Mouse (Mus musculus): ENCODE measurements at regions not wholly inside any gene's neighbourhood (a gene's known extent, or its start where the extent isn't known, plus 50 kb on each side); places are given as distances from the start of the nearest gene placed in this dataset.

DNA sequence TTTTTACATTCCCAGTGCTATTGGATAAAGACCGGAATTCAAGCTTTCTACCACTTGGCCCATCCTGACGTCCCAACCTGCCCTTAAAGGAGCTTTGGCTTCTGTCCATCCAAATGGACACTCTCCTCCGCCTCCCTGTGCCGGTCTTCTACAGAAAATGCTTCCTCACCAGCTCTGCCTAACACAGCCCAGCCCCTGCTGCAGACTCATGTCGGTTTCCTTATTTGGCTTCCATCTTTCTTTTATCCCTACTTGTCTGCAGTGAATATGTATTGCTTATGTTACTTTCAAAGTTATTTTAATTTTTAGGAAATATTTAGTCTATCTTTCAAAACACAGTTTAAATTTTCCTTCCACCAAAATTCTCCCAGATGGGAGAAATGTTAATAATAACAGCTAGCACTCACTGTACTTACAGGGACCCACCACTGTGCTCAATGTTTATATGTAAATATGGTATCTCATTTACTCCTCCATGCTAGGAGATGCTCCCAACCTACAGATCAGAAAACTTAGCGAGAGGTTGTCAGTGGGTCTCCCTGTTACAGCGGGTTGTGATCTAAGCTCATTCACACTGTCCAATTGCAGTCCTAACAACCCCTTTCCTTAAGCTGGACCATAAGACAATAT is 118.6 kb downstream of the Sptssa start:
- no peak for ATAC-seq (ENCODE audit: insufficient number of reproducible peaks, insufficient read depth, low FRiP score, low TSS enrichment)
- Histone ChIP-seq H3K9ac (no peak overlapping the region), H3K27me3 (no peaks in the 10 kb centered on the region), H3K4me2 (replicated peaks) (no peak overlapping the region), H3K4me1 (peaks cover 7% of the 10 kb centered on the region), H3K36me3 (no peaks in the 10 kb centered on the region), H3K27ac (no peak overlapping the region), H3K9me3 (no peaks in the 10 kb centered on the region), H3K4me3 (no peak overlapping the region)
- WGBS = 83% methylated on average over 7 of the region's 7 CpGs

- Histone ChIP-seq H3K27ac (no peak overlapping the region), H3K36me3 (no peaks in the 10 kb centered on the region), H3K9ac (no peak overlapping the region), H3K9me3 (no peaks in the 10 kb centered on the region), H3K4me2 (replicated peaks) (no peak overlapping the region), H3K27me3 (no peaks in the 10 kb centered on the region), H3K4me3 (no peak overlapping the region), H3K4me1 (peaks cover 7% of the 10 kb centered on the region)
- WGBS = 75% methylated on average over 7 of the region's 7 CpGs
- no peak for ATAC-seq (ENCODE audit: insufficient number of reproducible peaks, insufficient read depth, low FRiP score, low TSS enrichment)
These were observed 119.4 kb downstream of the Sptssa start for GRCm38 (mm10) chr12:54537022-54537421.

DNA sequence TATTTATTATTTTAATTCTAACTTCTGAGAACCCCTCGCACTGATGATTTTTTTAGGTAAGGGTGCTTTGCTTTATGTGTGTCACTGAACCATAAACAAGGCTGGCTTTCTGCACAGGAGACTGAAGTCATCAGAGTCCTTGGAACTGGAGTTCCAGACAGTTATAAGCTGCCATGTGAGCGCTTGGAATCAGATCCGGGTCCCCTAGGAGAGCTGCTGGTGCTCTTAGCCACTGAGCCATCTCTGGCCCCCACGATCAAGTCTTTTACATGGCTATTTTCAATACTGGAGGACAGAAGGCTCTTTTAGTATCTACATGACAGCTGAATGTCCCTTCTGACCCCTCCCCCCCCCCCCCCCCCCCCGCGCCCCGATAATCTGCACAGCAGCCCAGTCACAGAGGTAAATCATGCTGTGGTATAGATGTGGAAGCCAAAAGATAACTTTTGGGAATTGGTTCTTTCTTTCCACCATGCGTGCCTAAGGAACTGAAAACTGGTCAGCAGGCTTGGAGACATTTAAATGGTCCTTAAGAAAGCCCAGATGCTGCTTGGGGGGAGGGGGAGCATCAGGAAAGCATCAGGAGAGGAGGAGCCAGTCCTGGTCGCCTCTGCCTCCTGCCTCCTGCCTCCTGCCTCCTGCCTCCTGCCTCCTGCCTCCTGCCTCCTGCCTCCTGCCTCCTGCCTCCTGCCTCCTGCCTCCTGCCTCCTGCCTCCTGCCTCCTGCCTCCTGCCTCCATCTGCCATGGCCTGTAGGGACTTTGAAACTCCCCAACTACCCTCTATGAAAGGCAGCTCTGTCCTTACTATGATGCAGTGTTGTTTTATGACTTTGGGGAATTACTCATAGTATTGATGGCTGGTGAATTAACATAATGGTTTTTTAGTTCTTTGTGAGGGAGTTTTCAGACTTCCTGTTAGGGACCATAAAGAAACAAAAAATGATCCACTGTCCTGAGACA is 120.5 kb downstream of the Sptssa start:
- WGBS = 44% methylated on average over 9 of the region's 9 CpGs
- H3K9ac ChIP-seq = no peak overlapping the region
- no peak overlapping the region for H3K4me2 ChIP-seq (replicated peaks)
- H3K4me3 ChIP-seq = no peak overlapping the region
- peaks cover 7% of the 10 kb centered on the region for H3K4me1 ChIP-seq
- ATAC-seq (ENCODE audit: insufficient number of reproducible peaks, insufficient read depth, low FRiP score, low TSS enrichment) = no peak
- no peaks in the 10 kb centered on the region for H3K9me3 ChIP-seq
- H3K27ac ChIP-seq = no peak overlapping the region
- no peaks in the 10 kb centered on the region for H3K36me3 ChIP-seq
- no peaks in the 10 kb centered on the region for H3K27me3 ChIP-seq

GRCm38 (mm10) chr12:54534910-54535309 is 121.5 kb downstream of the Sptssa start:
- H3K4me1 ChIP-seq = peaks cover 7% of the 10 kb centered on the region
- no peaks in the 10 kb centered on the region for H3K9me3 ChIP-seq
- no peak overlapping the region for H3K9ac ChIP-seq
- no peak overlapping the region for H3K4me2 ChIP-seq (replicated peaks)
- no peak overlapping the region for H3K4me3 ChIP-seq
- H3K36me3 ChIP-seq = no peaks in the 10 kb centered on the region
- no peak for ATAC-seq (ENCODE audit: insufficient number of reproducible peaks, insufficient read depth, low FRiP score, low TSS enrichment)
- H3K27ac ChIP-seq = no peak overlapping the region
- no peaks in the 10 kb centered on the region for H3K27me3 ChIP-seq
- 46% methylated on average over 7 of the region's 7 CpGs for WGBS

DNA sequence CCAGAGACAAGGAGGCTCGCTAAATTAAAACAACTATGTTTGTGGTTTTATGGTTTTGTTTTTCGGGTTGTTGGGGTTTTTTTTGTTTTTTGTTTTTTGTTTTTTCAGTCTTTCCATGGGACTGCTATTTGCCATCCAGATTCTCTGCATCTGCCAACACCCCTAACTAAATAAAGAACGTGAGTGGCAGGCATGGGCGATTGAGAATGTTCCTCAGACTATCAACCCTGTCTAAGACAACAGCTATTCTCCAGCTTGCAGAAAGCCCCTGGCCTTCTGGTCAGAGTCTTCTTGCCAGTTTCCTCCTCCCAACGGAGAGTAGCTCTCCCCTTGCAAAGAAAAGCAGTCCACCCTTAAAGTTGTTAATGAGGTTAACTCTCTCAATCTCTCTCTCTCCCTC is 123.2 kb downstream of the Sptssa start:
- peaks cover 7% of the 10 kb centered on the region for H3K4me1 ChIP-seq
- no peaks in the 10 kb centered on the region for H3K9me3 ChIP-seq
- H3K27me3 ChIP-seq = no peaks in the 10 kb centered on the region
- WGBS = 51% methylated on average over 5 of the region's 5 CpGs
- H3K9ac ChIP-seq = no peak overlapping the region
- no peak overlapping the region for H3K4me2 ChIP-seq (replicated peaks)
- H3K36me3 ChIP-seq = no peaks in the 10 kb centered on the region
- H3K4me3 ChIP-seq = no peak overlapping the region
- no peak for ATAC-seq (ENCODE audit: insufficient number of reproducible peaks, insufficient read depth, low FRiP score, low TSS enrichment)
- no peak overlapping the region for H3K27ac ChIP-seq

DNA sequence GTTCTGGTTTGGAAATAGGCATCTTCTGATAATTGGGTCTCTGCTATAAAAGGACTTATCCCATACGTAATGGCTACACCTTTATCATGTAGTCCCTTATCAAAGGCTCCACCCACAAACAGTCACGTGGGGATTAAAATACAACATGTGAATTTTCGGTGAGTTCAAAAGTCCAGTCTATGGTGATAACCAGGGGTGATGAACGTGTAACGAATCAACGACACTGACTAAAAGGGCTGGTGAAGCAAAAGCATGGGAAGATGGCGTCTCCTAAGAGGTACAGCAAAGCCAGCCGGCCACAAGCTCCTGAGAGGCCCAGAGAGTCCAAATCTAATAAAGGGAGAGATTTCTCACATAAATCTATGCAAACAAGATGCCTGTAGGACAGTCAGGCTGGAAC is 124.3 kb downstream of the Sptssa start:
- no peak overlapping the region for H3K27ac ChIP-seq
- no peak for ATAC-seq (ENCODE audit: insufficient number of reproducible peaks, insufficient read depth, low FRiP score, low TSS enrichment)
- 86% methylated on average over 8 of the region's 8 CpGs for WGBS
- no peaks in the 10 kb centered on the region for H3K27me3 ChIP-seq
- H3K4me3 ChIP-seq = no peak overlapping the region
- H3K9ac ChIP-seq = no peak overlapping the region
- H3K9me3 ChIP-seq = no peaks in the 10 kb centered on the region
- H3K36me3 ChIP-seq = no peaks in the 10 kb centered on the region
- H3K4me1 ChIP-seq = peaks cover 7% of the 10 kb centered on the region
- no peak overlapping the region for H3K4me2 ChIP-seq (replicated peaks)

DNA sequence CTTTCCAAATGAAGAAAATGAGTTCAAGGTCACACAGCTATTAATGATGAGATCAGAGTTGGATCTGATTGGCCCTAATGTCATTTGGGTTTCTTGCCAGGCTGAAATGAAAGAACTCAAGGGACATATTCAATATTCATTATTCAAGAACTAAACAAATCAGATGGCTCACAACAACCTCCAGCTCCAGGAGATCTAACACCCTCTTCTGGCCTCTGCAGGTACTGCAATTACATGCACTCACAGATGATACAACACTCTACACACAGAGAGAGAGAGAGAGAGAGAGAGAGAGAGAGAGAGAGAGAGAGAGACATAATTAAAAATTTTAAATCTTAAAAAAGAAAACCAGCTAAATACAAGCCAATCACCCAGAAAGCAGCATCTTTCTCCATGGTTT is 128.3 kb downstream of the Sptssa start:
- Histone ChIP-seq H3K4me1 (no peaks in the 10 kb centered on the region), H3K4me2 (replicated peaks) (no peak overlapping the region), H3K27ac (no peak overlapping the region), H3K9ac (no peak overlapping the region), H3K27me3 (no peaks in the 10 kb centered on the region), H3K9me3 (no peaks in the 10 kb centered on the region), H3K4me3 (no peak overlapping the region), H3K36me3 (no peaks in the 10 kb centered on the region)
- ATAC-seq (ENCODE audit: insufficient number of reproducible peaks, insufficient read depth, low FRiP score, low TSS enrichment) = no peak

GRCm38 (mm10) chr12:54527577-54527976 is 128.8 kb downstream of the Sptssa start:
- Histone ChIP-seq H3K27ac (no peak overlapping the region), H3K4me3 (no peak overlapping the region), H3K4me1 (no peaks in the 10 kb centered on the region), H3K4me2 (replicated peaks) (no peak overlapping the region), H3K27me3 (no peaks in the 10 kb centered on the region), H3K36me3 (no peaks in the 10 kb centered on the region), H3K9me3 (no peaks in the 10 kb centered on the region), H3K9ac (no peak overlapping the region)
- ATAC-seq (ENCODE audit: insufficient number of reproducible peaks, insufficient read depth, low FRiP score, low TSS enrichment) = no peak
- WGBS = 79% methylated on average over 2 of the region's 2 CpGs

DNA sequence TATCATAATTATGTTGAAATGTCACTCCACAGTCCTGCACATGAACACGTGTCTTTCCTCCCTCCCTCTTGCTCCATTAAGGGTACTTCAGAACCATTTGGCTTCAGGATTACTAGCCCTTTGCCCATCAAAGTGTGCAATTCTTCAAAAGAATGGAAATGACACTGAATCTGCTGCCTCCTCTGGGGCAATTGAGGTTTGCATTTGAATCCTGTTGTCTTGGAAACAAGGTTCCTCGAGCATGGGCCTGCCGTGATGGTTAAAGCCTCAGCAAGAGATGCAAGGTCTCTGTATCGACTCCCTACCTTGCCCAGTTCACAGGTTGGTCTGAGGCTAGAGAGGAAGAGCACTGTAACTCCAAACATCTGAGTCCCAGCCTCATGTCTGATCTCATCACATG is 136.0 kb downstream of the Sptssa start:
- Histone ChIP-seq H3K4me2 (replicated peaks) (no peak overlapping the region), H3K4me1 (no peaks in the 10 kb centered on the region; the same call in 1 of the 2 replicates), H3K27ac (no peak overlapping the region), H3K27me3 (no peaks in the 10 kb centered on the region), H3K9me3 (no peaks in the 10 kb centered on the region), H3K36me3 (no peaks in the 10 kb centered on the region), H3K4me3 (no peak overlapping the region), H3K9ac (no peak overlapping the region)
- ATAC-seq (ENCODE audit: insufficient number of reproducible peaks, insufficient read depth, low FRiP score, low TSS enrichment) = no peak
- 49% methylated on average over 4 of the region's 4 CpGs for WGBS

DNA sequence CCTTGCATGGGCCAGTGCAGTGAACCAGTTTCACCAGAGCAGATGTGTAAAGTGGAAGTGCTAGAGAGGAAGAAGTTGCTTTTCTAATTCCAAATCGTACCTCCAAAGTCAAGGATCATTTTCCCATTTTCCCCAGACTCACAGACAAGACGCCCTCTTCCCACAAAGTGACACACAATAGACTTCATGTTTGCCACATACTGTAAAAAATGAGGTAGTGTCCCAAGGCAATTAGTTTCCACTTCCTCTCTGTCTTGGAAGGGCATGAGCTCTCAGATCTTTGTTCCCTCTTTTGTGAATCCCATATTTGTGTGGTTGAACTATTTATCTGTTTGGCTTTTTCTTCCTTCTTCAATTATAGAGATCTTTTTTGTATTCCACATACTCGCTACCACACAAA is 137.0 kb downstream of the Sptssa start:
- WGBS = 89% methylated on average over 3 of the region's 3 CpGs
- H3K36me3 ChIP-seq = no peaks in the 10 kb centered on the region
- ATAC-seq (ENCODE audit: insufficient number of reproducible peaks, insufficient read depth, low FRiP score, low TSS enrichment) = no peak

GRCm38 (mm10) chr12:54517265-54517664 is 139.1 kb downstream of the Sptssa start:
- no peaks in the 10 kb centered on the region; the same call in 1 of the 2 replicates for H3K4me1 ChIP-seq
- H3K4me2 ChIP-seq (replicated peaks) = no peak overlapping the region
- H3K9me3 ChIP-seq = no peaks in the 10 kb centered on the region
- no peak overlapping the region for H3K4me3 ChIP-seq
- no peaks in the 10 kb centered on the region for H3K36me3 ChIP-seq
- WGBS = 65% methylated on average over 3 of the region's 3 CpGs
- no peak overlapping the region for H3K27ac ChIP-seq
- no peak overlapping the region for H3K9ac ChIP-seq
- ATAC-seq (ENCODE audit: insufficient number of reproducible peaks, insufficient read depth, low FRiP score, low TSS enrichment) = no peak
- no peaks in the 10 kb centered on the region for H3K27me3 ChIP-seq

More for the DNA sequence above, 137.0 kb downstream of the Sptssa start:
- Histone ChIP-seq H3K4me1 (no peaks in the 10 kb centered on the region; the same call in 1 of the 2 replicates), H3K4me3 (no peak overlapping the region), H3K9me3 (no peaks in the 10 kb centered on the region), H3K27ac (no peak overlapping the region), H3K9ac (no peak overlapping the region), H3K27me3 (no peaks in the 10 kb centered on the region), H3K4me2 (replicated peaks) (no peak overlapping the region)

DNA sequence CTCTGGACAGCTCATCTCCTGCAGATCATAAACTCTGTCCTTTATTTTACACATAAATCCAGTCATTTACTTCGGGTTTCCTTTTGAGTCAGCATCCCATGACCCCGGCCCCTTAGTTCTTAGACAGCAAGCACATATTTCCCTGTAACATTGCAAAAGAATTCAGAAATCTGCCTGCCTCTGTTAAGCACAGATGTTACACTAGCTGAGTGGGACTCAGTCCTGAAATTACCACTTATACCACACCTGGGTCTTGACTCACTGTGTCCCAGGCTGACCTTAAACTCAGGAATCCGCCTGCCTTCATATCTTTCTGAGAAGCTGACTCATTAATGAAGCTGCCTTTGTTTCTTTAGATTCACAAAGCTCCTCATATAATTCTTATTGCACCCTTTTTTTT is 139.9 kb downstream of the Sptssa start:
- ATAC-seq (ENCODE audit: insufficient number of reproducible peaks, insufficient read depth, low FRiP score, low TSS enrichment) = no peak
- H3K4me2 ChIP-seq (replicated peaks) = no peak overlapping the region
- H3K4me3 ChIP-seq = no peak overlapping the region
- H3K9ac ChIP-seq = no peak overlapping the region
- no peaks in the 10 kb centered on the region for H3K36me3 ChIP-seq
- no peaks in the 10 kb centered on the region for H3K27me3 ChIP-seq
- WGBS = 75% methylated on average over 3 of the region's 3 CpGs
- H3K9me3 ChIP-seq = no peaks in the 10 kb centered on the region
- no peaks in the 10 kb centered on the region; the same call in 1 of the 2 replicates for H3K4me1 ChIP-seq
- no peak overlapping the region for H3K27ac ChIP-seq
